Mouse (Mus musculus): Measurements from ENCODE around the gene Zdhhc9.

GRCm38 (mm10) chrX:48152106-48152505, 56.6 kb downstream of the Zdhhc9 start:
- TF ChIP-seq CTCF (IDR thresholded peaks at IDR 0.05; ENCODE audit: low read depth) (no peak), EP300 (IDR thresholded peaks at IDR 0.05; ENCODE audit: low read depth) (no peak)
